Mouse (Mus musculus) kidney, embryonic 16.5 days (tissue): ENCODE results near the gene Tmem198b. TPM values are rescaled to one million over a fixed set of nuclear protein-coding genes. Genes with fewer than 3 reads are reported as not detected.

Source experiments
- ATAC-seq: fragments of 200-750 bp; cut with Nextera tagmentation; 2 replicates; pipeline ENCODE4 v1.8.0; 2017; ENCODE audit warnings: moderate TSS enrichment; ENCODE audit not compliant: low FRiP score, low TSS enrichment
- H3K27ac ChIP-seq: fragments of 300-500 bp; sonication (generic); 2 replicates; pipeline ENCODE4 v1.5.1; 2014; ENCODE audit warnings: low read length
- H3K27me3 ChIP-seq: fragments of 300-500 bp; sonication (generic); 2 replicates; pipeline ENCODE4 v1.6.1; 2014; ENCODE audit warnings: low read length, control low read depth, mixed read lengths; ENCODE audit not compliant: insufficient read depth
- H3K36me3 ChIP-seq: fragments of 300-500 bp; sonication (generic); 2 replicates; pipeline ENCODE4 v1.6.1; 2014; ENCODE audit warnings: low read length, control low read depth, mixed read lengths; ENCODE audit not compliant: insufficient read depth
- H3K4me1 ChIP-seq: fragments of 300-500 bp; sonication (generic); 2 replicates; pipeline ENCODE4 v1.6.1; 2014; ENCODE audit warnings: low read length, control low read depth, mixed read lengths; ENCODE audit not compliant: insufficient read depth
- H3K4me2 ChIP-seq: fragments of 300-500 bp; sonication (generic); replicated peaks from 2 replicates; pipeline ENCODE4 v1.6.1; 2014; ENCODE audit warnings: low read depth, low read length
- H3K4me3 ChIP-seq: fragments of 300-500 bp; sonication (generic); 2 replicates; pipeline ENCODE4 v1.5.1; 2014; ENCODE audit warnings: mild to moderate bottlenecking, low read length
- H3K9ac ChIP-seq: fragments of 300-500 bp; sonication (generic); replicated peaks from 2 replicates; pipeline ENCODE4 v1.6.1; 2014; ENCODE audit warnings: low read length
- H3K9me3 ChIP-seq: fragments of 300-500 bp; sonication (generic); 2 replicates; pipeline ENCODE4 v1.6.1; 2016; ENCODE audit warnings: low read length, control low read depth
- WGBS: fragments of 180-500 bp; shearing (Covaris S2); extraction: QIAGEN DNeasy Blood & Tissue Kit; methylation state at CpG from one replicate; pipeline ENCODE4 v1.1.7; 2014; 5-methylcytosine and 5-hydroxymethylcytosine counted together
- polyA plus RNA-seq: library from polyadenylated mRNA; unstranded; fragments of >200 nt; fragmentation: Nextera tagmentation; extraction: Ambion mirVana; gene quantifications from 2 replicates; pipeline ENCODE4 v1.2.1, GENCODE M21; 2015

Tmem198b gene
- polyA plus RNA-seq, 1 experiment from 2014 or later, result 19.3 TPM

- Histone ChIP-seq H3K4me2 (peak overlapping the region; percentile 11; the same call in 1 of the 2 replicates), H3K9ac (no peak overlapping the region; the same call in 1 of the 2 replicates), H3K27ac (peak overlapping the region; percentile 88), H3K36me3 (no peaks in the 10 kb centered on the region), H3K27me3 (no peaks in the 10 kb centered on the region), H3K4me1 (peaks cover 6% of the 10 kb centered on the region), H3K9me3 (0 out of 2 replicates have a peak, but pooled peaks cover 5% of the 10 kb centered on the region), H3K4me3 (no peak overlapping the region)
- 32% methylated on average over 8 of the region's 8 CpGs for WGBS
- peak; percentile 96 for ATAC-seq
Measured at GRCm38 (mm10) chr10:128779011-128779795, 25.0 kb downstream of the Tmem198b start.

DNA sequence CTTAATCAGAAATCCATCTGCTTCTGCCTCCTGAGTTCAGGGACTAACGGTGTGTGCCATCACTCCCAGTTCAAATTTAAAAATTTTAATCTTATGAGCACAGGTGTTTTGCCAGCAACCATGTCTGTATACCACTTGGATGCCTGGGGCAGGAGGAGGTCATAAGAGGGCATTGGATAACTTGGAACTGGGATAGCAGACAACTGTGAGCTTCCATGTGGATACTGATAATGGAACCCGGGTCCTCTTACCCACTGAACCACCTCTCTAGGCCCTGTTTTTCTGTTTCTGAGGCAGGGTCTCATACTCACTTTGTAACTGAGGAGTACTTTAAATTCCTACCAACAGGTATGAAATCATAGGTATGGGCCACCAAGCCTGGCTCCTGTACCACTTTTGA lies 25.7 kb downstream of the Tmem198b start:
- WGBS, result 94% methylated on average over 2 of the region's 2 CpGs
- no peak overlapping the region for H3K9ac ChIP-seq
- no peak for ATAC-seq

DNA sequence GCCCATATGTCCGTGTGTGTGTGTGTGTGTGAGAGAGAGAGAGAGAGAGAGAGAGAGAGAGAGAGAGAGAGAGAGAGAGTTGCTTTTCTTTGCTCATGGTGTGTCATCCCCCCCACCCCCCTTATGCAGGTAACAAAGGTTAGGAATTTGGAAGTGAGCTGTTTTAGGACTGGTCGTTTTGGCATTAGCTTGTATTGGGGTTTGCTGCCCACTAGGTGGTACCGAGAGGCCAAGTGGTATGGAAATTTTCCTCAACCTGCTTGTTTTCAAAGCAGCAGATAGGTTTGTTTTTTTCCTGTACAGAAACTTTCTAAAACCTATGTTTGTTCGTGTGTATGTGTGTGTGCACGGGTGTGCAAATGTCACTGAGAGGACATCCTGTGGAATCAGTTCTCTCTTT lies 30.5 kb downstream of the Tmem198b start:
- Histone ChIP-seq H3K9ac (no peak overlapping the region), H3K36me3 (no peaks in the 10 kb centered on the region), H3K9me3 (no peaks in the 10 kb centered on the region), H3K27me3 (no peaks in the 10 kb centered on the region), H3K4me2 (no peak overlapping the region), H3K4me3 (no peak overlapping the region), H3K27ac (no peak overlapping the region), H3K4me1 (peaks cover under 1% of the 10 kb centered on the region; the same call in 1 of the 2 replicates)
- WGBS, result 30% methylated on average over 5 of the region's 5 CpGs
- no peak for ATAC-seq

More for the DNA sequence above, 25.7 kb downstream of the Tmem198b start:
- peak overlapping the region; percentile 88 for H3K27ac ChIP-seq
- no peaks in the 10 kb centered on the region for H3K36me3 ChIP-seq
- no peak overlapping the region for H3K4me3 ChIP-seq
- no peaks in the 10 kb centered on the region for H3K27me3 ChIP-seq
- peaks cover 6% of the 10 kb centered on the region for H3K4me1 ChIP-seq
- no peaks in the 10 kb centered on the region for H3K9me3 ChIP-seq
- H3K4me2 ChIP-seq, result no peak overlapping the region

- Histone ChIP-seq H3K4me2 (no peak overlapping the region), H3K36me3 (no peaks in the 10 kb centered on the region; the same call in 1 of the 2 replicates), H3K27ac (no peak overlapping the region), H3K9me3 (no peaks in the 10 kb centered on the region), H3K4me1 (no peaks in the 10 kb centered on the region), H3K4me3 (no peak overlapping the region), H3K27me3 (no peaks in the 10 kb centered on the region), H3K9ac (no peak overlapping the region)
- WGBS, result 80% methylated on average over 2 of the region's 2 CpGs
- ATAC-seq, result no peak
Measured at GRCm38 (mm10) chr10:128772895-128773294, 31.3 kb downstream of the Tmem198b start.

Other genes starting within 250 kb of the Tmem198b start
- 200 and 203 TPM in 2 replicates for gene Pa2g4, start 238.4 kb downstream of the Tmem198b start, polyA plus RNA-seq
- gene Erbb3, start 214.7 kb downstream of the Tmem198b start, polyA plus RNA-seq, result 11.5 and 12.8 TPM in 2 replicates
- gene Rps26, start 177.6 kb downstream of the Tmem198b start, polyA plus RNA-seq, result 628 and 640 TPM in 2 replicates
- gene Ikzf4, start 158.4 kb downstream of the Tmem198b start, polyA plus RNA-seq, result 1.4 and 2.0 TPM in 2 replicates
- 15.9 and 16.3 TPM in 2 replicates for gene Suox, start 130.3 kb downstream of the Tmem198b start, polyA plus RNA-seq
- 84.4 and 86.0 TPM in 2 replicates for gene Rab5b, start 108.1 kb downstream of the Tmem198b start, polyA plus RNA-seq
- 1.5 and 1.7 TPM in 2 replicates for gene Pmel, start 100.2 kb downstream of the Tmem198b start, polyA plus RNA-seq
- 100 and 105 TPM in 2 replicates for gene Cdk2, start 99.3 kb downstream of the Tmem198b start, polyA plus RNA-seq
- gene Dgka, start 59.5 kb downstream of the Tmem198b start, polyA plus RNA-seq, result 6.8 and 7.8 TPM in 2 replicates
- gene Pym1, start 56.5 kb downstream of the Tmem198b start, polyA plus RNA-seq, result 40.0 and 40.3 TPM in 2 replicates
- 0.89 and 0.98 TPM in 2 replicates for gene Mmp19, start 13.5 kb downstream of the Tmem198b start, polyA plus RNA-seq
- gene Dnajc14, start 308 bp downstream of the Tmem198b start, polyA plus RNA-seq, result 63.2 and 64.9 TPM in 2 replicates
- gene Sarnp, start 13.0 kb upstream of the Tmem198b start, polyA plus RNA-seq, result 194 and 198 TPM in 2 replicates
- gene Ormdl2, start 17.3 kb upstream of the Tmem198b start, polyA plus RNA-seq, result 94.4 and 100 TPM in 2 replicates
- 6.8 and 7.8 TPM in 2 replicates for gene Gdf11, start 87.3 kb upstream of the Tmem198b start, polyA plus RNA-seq
- gene Cd63, start 96.6 kb upstream of the Tmem198b start, polyA plus RNA-seq, result 775 and 850 TPM in 2 replicates
- gene Rdh5, start 118.5 kb upstream of the Tmem198b start, polyA plus RNA-seq, result 17.7 and 20.5 TPM in 2 replicates
- 227 and 234 TPM in 2 replicates for gene Bloc1s1, start 119.7 kb upstream of the Tmem198b start, polyA plus RNA-seq
- gene Itga7, start 129.4 kb upstream of the Tmem198b start, polyA plus RNA-seq, result 3.9 and 4.0 TPM in 2 replicates
- 12.0 and 17.1 TPM in 2 replicates for gene Mettl7b, start 156.6 kb upstream of the Tmem198b start, polyA plus RNA-seq
- gene Olfr9, start 185.1 kb upstream of the Tmem198b start, polyA plus RNA-seq, result not detected in 2 replicates
- not detected in 2 replicates for gene Olfr763, start 206.4 kb upstream of the Tmem198b start, polyA plus RNA-seq
- gene Olfr764-ps1, start 235.5 kb upstream of the Tmem198b start, polyA plus RNA-seq, result not detected in 2 replicates
- gene Olfr765, start 245.6 kb upstream of the Tmem198b start, polyA plus RNA-seq, result not detected in 2 replicates